Mouse (Mus musculus): ENCODE data around the gene Fbxo9. TPM values are rescaled to one million over a fixed set of nuclear protein-coding genes. Genes with fewer than 3 reads are reported as not detected.

The Fbxo9 gene
- 64.4 and 67.6 TPM in 2 replicates for polyA plus RNA-seq (2012; rRNA removed)

GRCm38 (mm10) chr9:78108796-78109239, at the start of gene Fbxo9, which contains the start of gene Ick:
Gene Fbxo9, minus strand, starts transcription at chr9:78109065.
Gene Ick, plus strand, starts transcription at chr9:78109192.

GRCm38 (mm10) chr9:78051677-78052076, 57.2 kb downstream of the Fbxo9 start, which contains the start of gene Gcm1:
Gene Gcm1, plus strand, starts transcription at chr9:78051924.

Other genes starting within 250 kb of the Fbxo9 start
- gene Elovl5, start 191.7 kb downstream of the Fbxo9 start, polyA plus RNA-seq (2012; rRNA removed) = 50.2 and 50.7 TPM in 2 replicates
- not detected in 2 replicates for gene Gcm1, start 57.1 kb downstream of the Fbxo9 start, polyA plus RNA-seq (2012; rRNA removed)
- gene Ick, start 127 bp upstream of the Fbxo9 start, polyA plus RNA-seq (2012; rRNA removed) = 35.5 and 37.3 TPM in 2 replicates
- 19.0 and 26.6 TPM in 2 replicates for gene Gsta4, start 73.7 kb upstream of the Fbxo9 start, polyA plus RNA-seq (2012; rRNA removed)
- 0.15 TPM in 1 of 2 replicates, not detected in the other for gene Gsta1, start 121.6 kb upstream of the Fbxo9 start, polyA plus RNA-seq (2012; rRNA removed)
- gene Gm3776, start 148.1 kb upstream of the Fbxo9 start, polyA plus RNA-seq (2012; rRNA removed) = not detected in 2 replicates
- gene Gm10639, start 180.9 kb upstream of the Fbxo9 start, polyA plus RNA-seq (2012; rRNA removed) = not detected in 2 replicates
- gene Omt2a, start 205.7 kb upstream of the Fbxo9 start, polyA plus RNA-seq (2012; rRNA removed) = not detected in 2 replicates
- gene Omt2b, start 218.5 kb upstream of the Fbxo9 start, polyA plus RNA-seq (2012; rRNA removed) = not detected in 2 replicates
- gene Gsta2, start 246.7 kb upstream of the Fbxo9 start, polyA plus RNA-seq (2012; rRNA removed) = 0.45 TPM in 1 of 2 replicates, not detected in the other

Measured in central nervous system, embryonic 14 days (tissue).